Mouse (Mus musculus): ENCODE data around the gene Gm11397. TPM values are rescaled to one million over a fixed set of nuclear protein-coding genes. Genes with fewer than 3 reads are reported as not detected.
"Not testable (repeated sequence)": the region's sequence is repeated elsewhere in the genome, so short reads cannot be mapped to it uniquely, and the experiment has no call there.

The Gm11397 gene
- total RNA-seq (2021): not detected
- long read RNA-seq, experiment 1: 0 reads
- long read RNA-seq, experiment 2: 0 reads

DNA sequence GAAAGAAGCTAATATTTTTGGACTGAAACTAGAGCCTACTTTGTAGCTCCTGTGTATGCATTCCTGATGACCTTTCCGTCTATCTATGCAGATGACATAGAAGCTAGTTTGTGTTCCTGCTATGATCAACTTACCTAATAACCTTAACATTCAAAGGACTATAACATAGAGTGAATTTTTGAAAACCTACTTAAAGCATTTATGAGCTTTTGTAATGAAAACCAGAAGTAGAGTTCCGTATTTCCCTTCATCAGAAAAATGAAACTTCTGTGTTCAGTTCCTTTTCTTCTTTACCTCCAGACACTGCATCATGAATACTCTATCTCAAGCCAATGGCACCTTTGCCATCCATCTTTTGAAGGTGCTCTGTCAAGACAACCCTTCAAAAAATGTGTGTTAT is at the start of gene Gm11397:
Gene Gm11397 (plus strand): TSS at position 301 of the 400 bp plus-strand sequence.
- intact Hi-C loops (cut with DNase I); DNase-seq: not testable (repeated sequence)

DNA sequence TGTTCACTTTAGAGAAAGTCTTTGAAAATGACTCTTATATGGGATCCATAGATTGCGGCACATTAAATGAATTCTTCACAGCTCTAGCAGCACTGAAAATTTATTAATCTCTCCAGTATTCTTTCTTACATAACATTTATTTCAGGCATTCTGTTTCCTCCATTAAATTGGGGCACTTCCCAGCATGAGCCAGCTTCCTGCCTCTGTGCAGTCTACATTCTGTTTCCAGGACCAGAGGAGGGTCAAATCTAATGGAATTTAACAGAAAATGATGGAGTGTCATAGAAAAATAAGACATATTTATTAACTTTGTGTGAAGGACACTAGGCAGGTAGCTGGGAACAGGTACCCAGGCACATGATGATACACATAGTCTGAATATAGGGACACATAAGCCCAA is 38.9 kb upstream of the Gm11397 start:
- intact Hi-C loops (cut with DNase I): not testable (repeated sequence)

DNA sequence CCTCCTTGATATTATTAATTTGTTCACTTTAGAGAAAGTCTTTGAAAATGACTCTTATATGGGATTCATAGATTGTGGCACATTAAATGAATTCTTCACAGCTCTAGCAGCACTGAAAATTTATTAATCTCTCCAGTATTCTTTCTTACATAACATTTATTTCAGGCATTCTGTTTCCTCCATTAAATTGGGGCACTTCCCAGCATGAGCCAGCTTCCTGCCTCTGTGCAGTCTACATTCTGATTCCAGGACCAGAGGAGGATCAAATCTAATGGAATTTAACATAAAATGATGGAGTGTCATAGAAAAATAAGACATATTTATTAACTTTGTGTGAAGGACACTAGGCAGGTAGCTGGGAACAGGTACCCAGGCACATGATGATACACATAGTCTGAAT is 37.2 kb downstream of the Gm11397 start:
- intact Hi-C loops (cut with DNase I); DNase-seq: not testable (repeated sequence)

More for the DNA sequence above, 38.9 kb upstream of the Gm11397 start:
- not testable (repeated sequence) for DNase-seq

Other genes starting within 250 kb of the Gm11397 start
- not detected for gene Serpinb9c, start 236.0 kb upstream of the Gm11397 start, total RNA-seq (2021)
- gene Serpinb9d, start 202.8 kb upstream of the Gm11397 start, total RNA-seq (2021): not detected
- not detected for gene Serpinb9e, start 146.1 kb upstream of the Gm11397 start, total RNA-seq (2021)
- gene Serpinb9f, start 71.7 kb upstream of the Gm11397 start, total RNA-seq (2021): not detected
- gene Serpinb9g, start 89.0 kb downstream of the Gm11397 start, total RNA-seq (2021): not detected

Data from gastrocnemius, postnatal 36 days (tissue).